Mouse (Mus musculus) thymus, postnatal 14 days (tissue): ENCODE data around the gene Il15ra.

Experiments
- DNase-seq: peaks from one replicate; pipeline ENCODE4 v3.0.0; 2021

The Il15ra gene

GRCm38 (mm10) chr2:11705201-11706025 lies at the start of gene Il15ra:
Gene Il15ra (plus strand): TSS chr2:11705290.
- DNase-seq: peak; percentile 67

DNA sequence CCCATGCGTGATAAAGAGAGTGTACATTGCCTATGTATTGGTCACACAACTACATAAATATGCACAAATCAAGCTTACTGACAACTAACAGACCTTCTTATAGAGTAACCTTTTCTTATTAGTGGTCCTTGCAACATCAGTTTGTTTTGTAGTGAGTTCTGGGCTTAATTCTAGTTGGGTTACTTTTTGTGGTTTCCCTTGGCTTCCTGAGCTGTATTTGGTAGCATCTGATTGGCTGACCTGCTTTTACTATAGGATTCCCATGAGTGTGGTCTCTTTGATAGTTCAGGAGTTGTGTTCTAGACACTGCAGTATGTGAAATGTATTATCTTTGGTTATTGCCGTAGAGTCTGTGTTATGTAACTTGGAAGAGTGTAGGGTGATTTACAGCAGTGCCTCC lies 47.5 kb upstream of the Il15ra start:
- DNase-seq: peak; percentile 54

DNA sequence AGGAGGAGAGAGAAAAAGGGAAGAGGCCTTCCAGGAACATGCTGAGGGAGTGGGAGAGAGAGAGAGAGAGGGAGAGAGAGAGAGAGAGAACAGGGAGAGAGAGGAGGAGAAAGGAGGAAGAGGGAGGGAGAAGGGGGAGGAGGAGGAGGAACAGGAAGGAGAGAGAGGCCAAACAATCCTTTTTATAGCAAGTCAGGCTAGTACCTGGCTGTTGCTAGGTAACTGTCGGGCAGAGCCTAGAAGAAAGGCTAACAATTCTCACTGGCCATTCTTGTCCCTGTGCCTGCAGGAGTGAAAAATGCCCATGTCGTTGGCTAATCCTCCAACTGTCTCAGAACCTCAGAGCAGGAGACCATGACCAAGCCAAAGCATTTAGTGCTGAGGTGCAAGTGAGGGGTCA lies 45.8 kb upstream of the Il15ra start:
- peak; percentile 25 for DNase-seq

GRCm38 (mm10) chr2:11662143-11662906 lies 42.8 kb upstream of the Il15ra start:
- no peak for DNase-seq

GRCm38 (mm10) chr2:11662907-11663230 lies 42.2 kb upstream of the Il15ra start:
- DNase-seq: peak; percentile 55

GRCm38 (mm10) chr2:11663961-11664360 lies 41.1 kb upstream of the Il15ra start:
- DNase-seq: peak; percentile 93

DNA sequence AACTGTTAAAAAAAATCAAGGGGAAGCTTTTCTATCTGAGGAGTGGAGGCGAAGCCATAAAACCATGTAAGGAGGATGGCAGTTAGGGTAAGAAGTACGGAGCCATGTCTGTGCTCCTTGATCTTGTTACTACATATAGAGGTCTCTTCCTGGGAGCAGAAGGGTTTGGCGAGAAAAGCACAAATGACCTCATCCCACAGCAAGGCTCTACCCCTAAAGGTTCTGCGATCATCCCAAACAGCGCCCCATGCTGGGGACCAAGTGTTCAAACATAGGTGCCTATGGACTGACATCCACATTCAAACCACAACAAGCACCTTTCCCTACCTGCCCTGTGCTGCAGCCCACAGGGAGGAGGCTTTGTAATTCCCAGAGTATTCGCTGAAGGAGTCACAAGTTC lies 40.7 kb upstream of the Il15ra start:
- DNase-seq: peak; percentile 66

- DNase-seq: no peak
Observed at GRCm38 (mm10) chr2:11664806-11665205, 40.3 kb upstream of the Il15ra start.

GRCm38 (mm10) chr2:11665326-11665725 lies 39.8 kb upstream of the Il15ra start:
- no peak for DNase-seq

- peak; percentile 80 for DNase-seq
Observed at GRCm38 (mm10) chr2:11672144-11672543, 32.9 kb upstream of the Il15ra start.

GRCm38 (mm10) chr2:11679626-11680025 lies 25.5 kb upstream of the Il15ra start:
- no peak for DNase-seq

DNA sequence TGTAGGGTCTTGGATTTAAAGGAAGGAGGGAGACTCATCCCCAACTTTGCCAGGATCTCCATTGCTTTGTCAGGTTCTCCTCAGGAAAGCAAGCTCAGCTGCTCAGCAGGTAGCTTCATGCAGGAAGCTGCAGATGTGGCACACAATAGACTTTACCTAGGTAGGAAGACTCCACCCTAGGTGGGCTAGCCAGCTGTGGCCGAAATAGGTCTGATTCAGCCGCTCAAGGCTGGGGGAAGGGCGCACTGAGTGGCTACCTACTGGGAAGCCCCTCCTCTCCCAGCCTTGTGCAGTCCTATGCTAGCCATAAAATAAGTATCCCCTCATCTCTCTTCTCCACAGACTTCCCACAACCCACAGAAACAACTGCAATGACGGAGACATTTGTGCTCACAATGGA lies 22.4 kb upstream of the Il15ra start:
- no peak for DNase-seq

GRCm38 (mm10) chr2:11686512-11686911 lies 18.6 kb upstream of the Il15ra start:
- DNase-seq: no peak

GRCm38 (mm10) chr2:11687436-11687835 lies 17.7 kb upstream of the Il15ra start:
- peak; percentile 51 for DNase-seq

- DNase-seq: no peak
Observed at GRCm38 (mm10) chr2:11690201-11690890, 14.7 kb upstream of the Il15ra start.

DNA sequence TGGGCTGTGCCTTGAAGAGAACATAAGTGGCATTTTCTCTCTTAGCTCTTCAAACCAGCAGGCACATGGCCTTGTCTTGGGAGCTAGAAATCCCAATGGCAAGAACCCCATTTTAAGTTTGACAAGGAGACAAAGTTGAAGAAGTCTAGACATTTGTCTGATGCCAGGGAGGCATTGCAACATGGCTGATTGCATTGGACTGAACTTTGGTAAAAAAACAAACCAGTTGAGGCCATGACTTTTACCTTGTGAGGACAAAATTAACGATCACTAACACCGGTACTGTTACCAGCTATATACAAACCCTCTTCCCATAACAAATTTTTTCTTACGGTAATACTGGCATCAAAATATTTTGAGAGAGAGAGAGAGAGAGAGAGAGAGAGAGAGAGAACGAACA lies 11.7 kb upstream of the Il15ra start:
- no peak for DNase-seq

- no peak for DNase-seq
Observed at GRCm38 (mm10) chr2:11694104-11694503, 11.0 kb upstream of the Il15ra start.

- no peak for DNase-seq
Observed at GRCm38 (mm10) chr2:11695867-11696266, 9.2 kb upstream of the Il15ra start.

- no peak for DNase-seq
Observed at GRCm38 (mm10) chr2:11698994-11699393, 6.1 kb upstream of the Il15ra start.

DNA sequence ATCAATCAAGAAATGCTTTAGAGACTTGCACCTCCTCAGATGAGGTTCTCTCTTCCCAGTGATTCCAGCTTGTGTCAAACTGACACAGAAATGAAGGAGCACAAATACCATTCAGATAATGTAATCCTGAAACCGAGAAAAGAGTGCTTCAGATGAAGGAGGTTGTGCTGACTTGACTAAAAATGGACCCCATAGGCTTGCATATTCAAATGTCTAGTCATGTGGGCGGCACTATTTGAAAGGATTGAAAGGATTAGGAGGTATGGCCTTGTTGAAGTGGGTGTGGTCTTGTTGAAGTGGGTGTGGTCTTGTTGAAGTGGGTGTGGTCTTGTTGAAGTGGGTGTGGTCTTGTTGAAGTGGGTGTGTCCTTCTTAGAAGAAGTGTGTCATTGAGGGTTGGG lies 5.2 kb upstream of the Il15ra start:
- DNase-seq: no peak

DNA sequence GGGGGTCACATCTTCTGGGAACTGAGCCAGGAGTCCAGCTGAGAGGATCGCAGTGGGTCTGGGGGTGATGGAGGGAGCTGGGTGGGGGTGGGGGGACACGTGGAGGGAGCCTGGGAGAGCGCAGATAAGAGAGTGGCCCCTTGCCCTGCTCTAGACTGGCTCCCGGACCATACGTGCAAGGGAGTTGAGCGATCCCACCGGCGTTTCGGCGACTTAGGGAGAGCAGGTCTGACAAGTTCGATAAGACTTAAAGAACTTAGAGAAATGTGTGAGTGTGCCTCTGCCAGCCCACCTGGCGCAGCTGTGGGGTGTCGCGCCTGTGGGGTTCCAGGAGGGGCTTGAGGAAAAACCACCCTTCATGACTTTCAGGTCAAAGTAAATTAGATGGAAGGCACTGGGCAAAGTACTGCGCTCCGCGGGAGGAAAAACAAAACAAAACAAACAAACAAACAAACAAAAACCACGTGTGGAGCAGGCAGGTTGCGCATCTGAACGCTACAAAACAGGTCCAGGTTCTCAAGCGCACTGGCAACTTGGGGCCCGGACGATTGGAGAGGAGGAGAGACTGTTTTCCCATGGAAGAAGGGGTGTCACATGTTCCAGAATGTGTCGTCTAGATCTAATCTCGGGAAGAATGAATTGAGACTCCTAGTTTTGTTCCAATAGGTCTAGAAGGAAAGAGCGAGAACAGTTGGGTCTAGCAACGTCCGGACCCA lies 1.1 kb downstream of the Il15ra start:
- DNase-seq: peak; percentile 34

DNA sequence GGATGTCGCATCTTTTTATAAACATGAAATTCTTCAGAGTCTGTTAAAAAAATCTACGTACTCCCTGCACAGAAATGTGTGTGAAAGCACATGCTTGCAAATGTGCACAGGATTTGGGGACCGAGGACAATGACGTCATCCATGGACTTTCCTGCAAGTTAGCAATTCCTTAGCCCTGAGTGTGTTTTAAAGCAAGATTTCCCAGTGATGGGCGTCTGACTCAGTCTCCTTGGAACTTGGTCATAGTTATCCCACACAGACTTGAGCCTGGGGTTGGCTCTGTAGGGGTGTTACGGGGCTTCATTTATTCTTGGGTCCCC lies 1.6 kb downstream of the Il15ra start:
- DNase-seq: no peak

GRCm38 (mm10) chr2:11708538-11708937 lies 3.4 kb downstream of the Il15ra start:
- DNase-seq: no peak
